Mouse (Mus musculus): ENCODE measurements around the gene Sppl2a. TPM values are rescaled to one million over a fixed set of nuclear protein-coding genes. Genes with fewer than 3 reads are reported as not detected.
"Not testable (repeated sequence)": the region's sequence is repeated elsewhere in the genome, so short reads cannot be mapped to it uniquely, and the experiment has no call there.

The Sppl2a gene
- polyA plus RNA-seq (2012; rRNA removed): 22.3 and 22.8 TPM in 2 replicates

- TF ChIP-seq POLR2A (IDR thresholded peaks at IDR 0.05; ENCODE audit: extremely low read depth, insufficient read depth, low read length) (no peak; the same call in none of the 2 replicates), CTCF (IDR thresholded peaks at IDR 0.05; ENCODE audit: extremely low read depth, insufficient read depth, low read length) (no peak)
- Histone ChIP-seq H3K27ac (ENCODE audit: insufficient read depth, low read length) (peak within 1 kb of the TSS; percentile 92), H3K4me1 (ENCODE audit: control insufficient read depth, insufficient read depth, low read length) (no peaks in the 10 kb centered on the region; the same call in 1 of the 2 replicates), H3K4me3 (ENCODE audit: insufficient read depth, low read length) (peak within 1 kb of the TSS; percentile 63)
Measured at GRCm38 (mm10) chr2:126932897-126933641, at the start of gene Sppl2a. Gene Sppl2a (minus strand): TSS chr2:126933235.

DNA sequence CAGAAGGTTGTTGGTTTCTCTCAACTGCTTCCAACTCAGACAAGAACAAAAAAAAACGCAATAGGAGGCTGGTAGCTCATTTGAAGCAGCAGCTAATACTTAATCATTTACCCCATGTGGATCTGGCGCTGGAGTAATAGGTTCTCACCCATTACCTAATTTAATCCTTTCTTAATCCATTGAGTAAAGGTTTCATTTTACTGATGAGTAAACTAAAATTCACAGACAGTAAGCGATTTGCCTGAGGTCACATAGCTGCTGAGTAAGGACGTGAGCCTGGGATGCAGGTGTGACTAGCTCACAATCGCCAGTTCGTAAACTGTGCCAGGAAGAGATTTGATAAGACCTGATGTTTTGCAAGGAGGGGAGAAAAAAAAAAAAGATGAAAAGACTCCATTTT, 44.4 kb upstream of the Sppl2a start:
- no peaks in the 10 kb centered on the region for H3K4me1 ChIP-seq (ENCODE audit: control insufficient read depth, insufficient read depth, low read length)
- TF ChIP-seq POLR2A (IDR thresholded peaks at IDR 0.05; ENCODE audit: extremely low read depth, insufficient read depth, low read length) (no peak), CTCF (IDR thresholded peaks at IDR 0.05; ENCODE audit: extremely low read depth, insufficient read depth, low read length) (no peak)
- no peak overlapping the region for H3K4me3 ChIP-seq (ENCODE audit: insufficient read depth, low read length)
- no peak overlapping the region for H3K27ac ChIP-seq (ENCODE audit: insufficient read depth, low read length)

DNA sequence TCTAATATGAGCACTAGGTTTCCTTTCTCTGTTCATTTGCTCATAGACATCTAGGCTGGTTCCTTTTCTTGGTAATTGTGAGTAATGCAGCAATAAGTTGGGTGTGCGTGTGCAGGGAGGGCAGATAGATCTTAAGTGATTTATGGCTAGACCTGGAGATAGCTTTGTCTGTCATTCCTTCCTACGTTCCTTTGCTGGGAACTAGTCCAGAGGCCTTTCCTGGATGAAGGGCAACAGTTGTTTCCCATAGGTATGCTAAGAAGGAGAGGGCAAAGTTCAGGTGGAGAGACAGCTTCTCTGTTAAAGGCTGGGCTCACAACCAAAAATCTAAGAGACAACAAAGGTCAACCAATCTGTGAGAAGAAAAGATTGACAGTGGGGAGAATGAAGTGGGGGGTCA, 28.7 kb upstream of the Sppl2a start:
- H3K4me3 ChIP-seq (ENCODE audit: insufficient read depth, low read length): no peak overlapping the region
- no peak for TF ChIP-seq POLR2A (IDR thresholded peaks at IDR 0.05; ENCODE audit: extremely low read depth, insufficient read depth, low read length)
- no peaks in the 10 kb centered on the region for H3K4me1 ChIP-seq (ENCODE audit: control insufficient read depth, insufficient read depth, low read length)
- H3K27ac ChIP-seq (ENCODE audit: insufficient read depth, low read length): no peak overlapping the region

DNA sequence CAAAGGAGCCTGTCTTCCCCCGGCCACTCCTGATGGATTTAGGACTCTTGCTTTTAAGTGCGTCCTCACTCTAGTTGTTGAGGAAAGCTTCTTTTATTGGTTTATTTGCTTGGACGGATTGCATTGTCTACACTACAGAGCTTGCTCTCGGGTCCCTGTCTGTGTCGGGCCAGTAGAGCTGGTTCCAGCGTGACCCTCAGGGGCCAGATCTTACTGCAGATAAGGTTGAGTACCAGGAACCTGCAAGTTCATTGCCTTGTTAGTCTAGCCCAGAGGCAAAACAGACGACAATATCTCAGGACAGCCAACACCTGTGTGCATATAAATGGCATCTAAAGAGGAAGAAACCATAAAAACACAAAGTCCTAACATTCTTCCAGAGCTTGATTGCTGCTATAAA, 22.6 kb upstream of the Sppl2a start:
- H3K27ac ChIP-seq (ENCODE audit: insufficient read depth, low read length): no peak overlapping the region
- H3K4me1 ChIP-seq (ENCODE audit: control insufficient read depth, insufficient read depth, low read length): no peaks in the 10 kb centered on the region
- H3K4me3 ChIP-seq (ENCODE audit: insufficient read depth, low read length): no peak overlapping the region
- TF ChIP-seq CTCF (IDR thresholded peaks at IDR 0.05; ENCODE audit: extremely low read depth, insufficient read depth, low read length): no peak
- TF ChIP-seq POLR2A (IDR thresholded peaks at IDR 0.05; ENCODE audit: extremely low read depth, insufficient read depth, low read length): no peak

DNA sequence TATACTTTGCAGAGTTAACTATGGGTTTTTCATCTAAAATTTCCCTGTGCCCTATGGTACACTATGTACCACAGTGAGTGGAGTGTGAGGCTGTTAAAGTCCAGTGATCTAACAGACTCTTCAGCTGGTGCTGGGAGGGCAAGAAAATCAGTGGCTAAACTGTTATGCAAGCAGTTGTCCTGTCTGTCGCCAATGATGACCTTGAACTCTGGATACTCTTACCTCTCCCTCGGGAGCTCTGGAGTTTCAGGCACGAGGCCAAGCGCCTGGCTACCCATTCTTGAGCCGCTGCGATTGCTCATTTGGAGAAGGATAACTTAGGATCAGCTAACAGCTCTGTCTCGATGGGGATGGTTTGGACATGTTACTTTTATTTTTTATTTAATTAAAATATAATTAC, 18.1 kb upstream of the Sppl2a start:
- Histone ChIP-seq H3K27ac (ENCODE audit: insufficient read depth, low read length) (no peak overlapping the region), H3K4me1 (ENCODE audit: control insufficient read depth, insufficient read depth, low read length) (no peaks in the 10 kb centered on the region), H3K4me3 (ENCODE audit: insufficient read depth, low read length) (no peak overlapping the region)
- no peak for TF ChIP-seq CTCF (IDR thresholded peaks at IDR 0.05; ENCODE audit: extremely low read depth, insufficient read depth, low read length)
- no peak for TF ChIP-seq POLR2A (IDR thresholded peaks at IDR 0.05; ENCODE audit: extremely low read depth, insufficient read depth, low read length)

- TF ChIP-seq POLR2A (IDR thresholded peaks at IDR 0.05; ENCODE audit: extremely low read depth, insufficient read depth, low read length): no peak
- no peak for TF ChIP-seq CTCF (IDR thresholded peaks at IDR 0.05; ENCODE audit: extremely low read depth, insufficient read depth, low read length)
- Histone ChIP-seq H3K27ac (ENCODE audit: insufficient read depth, low read length) (no peak overlapping the region), H3K4me3 (ENCODE audit: insufficient read depth, low read length) (no peak overlapping the region), H3K4me1 (ENCODE audit: control insufficient read depth, insufficient read depth, low read length) (no peaks in the 10 kb centered on the region)
Measured at GRCm38 (mm10) chr2:126950453-126950852, 17.4 kb upstream of the Sppl2a start.

DNA sequence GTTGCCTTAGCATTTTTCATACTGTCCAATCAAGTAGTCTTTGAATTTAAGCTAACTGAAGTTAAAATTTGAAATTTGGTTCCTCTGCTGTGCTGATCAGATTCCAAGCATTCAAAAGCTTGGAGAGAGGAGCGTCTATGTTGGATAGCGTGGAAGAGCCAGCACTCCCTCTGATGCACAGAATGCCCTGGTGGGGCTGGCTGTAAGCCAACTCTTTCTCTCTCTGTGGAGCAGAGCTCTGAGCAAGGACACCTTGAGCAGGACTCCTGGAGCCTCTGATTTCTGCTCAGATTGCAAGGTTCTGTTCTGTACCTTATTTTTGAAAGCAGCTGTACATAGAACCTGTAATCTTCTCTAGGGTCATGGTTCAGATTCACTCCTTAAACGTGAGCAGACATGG, 16.8 kb upstream of the Sppl2a start:
- TF ChIP-seq POLR2A (IDR thresholded peaks at IDR 0.05; ENCODE audit: extremely low read depth, insufficient read depth, low read length) (no peak), CTCF (IDR thresholded peaks at IDR 0.05; ENCODE audit: extremely low read depth, insufficient read depth, low read length) (no peak)
- H3K4me1 ChIP-seq (ENCODE audit: control insufficient read depth, insufficient read depth, low read length): no peaks in the 10 kb centered on the region
- no peak overlapping the region for H3K27ac ChIP-seq (ENCODE audit: insufficient read depth, low read length)

DNA sequence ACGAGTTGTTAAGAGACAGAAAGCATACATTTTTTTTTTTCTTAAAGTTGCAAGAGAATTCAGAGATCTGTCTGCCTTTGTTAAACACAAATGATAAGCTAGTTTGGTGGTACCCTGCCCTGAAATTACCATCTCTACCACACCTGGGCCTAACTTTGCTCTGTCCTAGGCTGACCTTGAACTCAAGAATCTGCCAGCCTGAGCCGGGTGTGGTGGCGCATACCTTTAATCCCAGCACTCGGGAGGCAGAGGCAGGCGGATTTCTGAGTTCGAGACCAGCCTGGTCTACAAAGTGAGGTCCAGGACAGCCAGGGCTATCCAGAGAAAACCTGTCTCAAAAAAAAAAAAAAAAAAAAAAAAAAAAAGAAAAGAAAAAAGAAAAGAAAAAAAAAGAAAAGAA, 16.3 kb upstream of the Sppl2a start:
- H3K4me3 ChIP-seq (ENCODE audit: insufficient read depth, low read length); H3K4me1 ChIP-seq (ENCODE audit: control insufficient read depth, insufficient read depth, low read length); H3K27ac ChIP-seq (ENCODE audit: insufficient read depth, low read length): not testable (repeated sequence)

More for the DNA sequence above, 16.8 kb upstream of the Sppl2a start:
- H3K4me3 ChIP-seq (ENCODE audit: insufficient read depth, low read length): no peak overlapping the region

- Histone ChIP-seq H3K4me1 (ENCODE audit: control insufficient read depth, insufficient read depth, low read length) (no peaks in the 10 kb centered on the region), H3K27ac (ENCODE audit: insufficient read depth, low read length) (no peak overlapping the region), H3K4me3 (ENCODE audit: insufficient read depth, low read length) (no peak overlapping the region)
- TF ChIP-seq CTCF (IDR thresholded peaks at IDR 0.05; ENCODE audit: extremely low read depth, insufficient read depth, low read length) (no peak), POLR2A (IDR thresholded peaks at IDR 0.05; ENCODE audit: extremely low read depth, insufficient read depth, low read length) (no peak)
Measured at GRCm38 (mm10) chr2:126948231-126948630, 15.2 kb upstream of the Sppl2a start.

DNA sequence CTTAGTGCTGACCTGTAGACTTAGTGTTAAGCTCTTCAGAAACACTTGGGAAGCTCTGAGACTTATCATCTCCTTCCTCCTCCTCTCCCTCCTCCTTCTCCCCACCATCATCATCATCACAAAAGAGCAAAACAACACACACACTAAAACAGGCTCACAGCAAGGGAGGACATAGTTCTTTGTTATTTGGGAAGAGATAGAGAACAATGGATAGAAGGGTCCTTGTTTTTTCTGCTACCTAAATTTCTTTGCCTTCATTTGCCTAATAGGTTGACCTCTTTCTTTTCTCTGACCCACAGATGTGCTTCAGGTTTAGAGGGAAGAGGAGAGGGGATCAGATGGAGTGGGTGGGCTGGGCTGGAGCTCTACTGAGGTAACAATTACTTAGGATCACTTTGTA, 14.6 kb upstream of the Sppl2a start:
- TF ChIP-seq POLR2A (IDR thresholded peaks at IDR 0.05; ENCODE audit: extremely low read depth, insufficient read depth, low read length): no peak
- no peak for TF ChIP-seq CTCF (IDR thresholded peaks at IDR 0.05; ENCODE audit: extremely low read depth, insufficient read depth, low read length)
- Histone ChIP-seq H3K4me3 (ENCODE audit: insufficient read depth, low read length) (no peak overlapping the region), H3K27ac (ENCODE audit: insufficient read depth, low read length) (no peak overlapping the region), H3K4me1 (ENCODE audit: control insufficient read depth, insufficient read depth, low read length) (no peaks in the 10 kb centered on the region)
